Mouse (Mus musculus) lung, embryonic 14.5 days (tissue): ENCODE measurements around the gene Lhfp. TPM values are rescaled to one million over a fixed set of nuclear protein-coding genes. Genes with fewer than 3 reads are reported as not detected.

ENCODE experiments used
- ATAC-seq: fragments of 200-750 bp; cut with Nextera tagmentation; 2 replicates; pipeline ENCODE4 v1.8.0; 2017; ENCODE audit warnings: mild to moderate bottlenecking, moderate TSS enrichment, moderate library complexity; ENCODE audit not compliant: insufficient read depth
- DNase-seq: peaks from one replicate; pipeline ENCODE4 v3.0.0-alpha.2; 2015
- H3K27ac ChIP-seq: fragments of 300-500 bp; sonication (generic); 2 replicates; pipeline ENCODE4 v1.5.1; 2014; ENCODE audit warnings: low read depth, mild to moderate bottlenecking, moderate library complexity
- H3K27me3 ChIP-seq: fragments of 300-500 bp; sonication (generic); 2 replicates; pipeline ENCODE4 v1.6.1; 2014; ENCODE audit warnings: low read length, control low read depth; ENCODE audit not compliant: insufficient read depth
- H3K36me3 ChIP-seq: fragments of 300-500 bp; sonication (generic); 2 replicates; pipeline ENCODE4 v1.6.1; 2014; ENCODE audit warnings: control low read depth; ENCODE audit not compliant: insufficient read depth
- H3K4me1 ChIP-seq: fragments of 300-500 bp; sonication (generic); 2 replicates; pipeline ENCODE4 v1.6.1; 2014; ENCODE audit warnings: antibody characterized with exemption, control low read depth; ENCODE audit not compliant: insufficient read depth
- H3K4me2 ChIP-seq: fragments of 300-500 bp; sonication (generic); 2 replicates; pipeline ENCODE4 v1.6.1; 2014; ENCODE audit warnings: mild to moderate bottlenecking
- H3K4me3 ChIP-seq: fragments of 300-500 bp; sonication (generic); 2 replicates; pipeline ENCODE4 v1.5.1; 2014; ENCODE audit warnings: low read depth, low read length
- H3K9ac ChIP-seq: fragments of 300-500 bp; sonication (generic); 2 replicates; pipeline ENCODE4 v1.6.1; 2014
- H3K9me3 ChIP-seq: fragments of 300-500 bp; sonication (generic); 2 replicates; pipeline ENCODE4 v1.6.1; 2016; ENCODE audit warnings: low read depth, low read length, control low read depth
- CTCF ChIP-seq: IDR thresholded peaks from 2 replicates; pipeline ENCODE4 v1.5.1; 2016; ENCODE audit warnings: antibody characterized with exemption, low read depth
- WGBS: fragments of 180-500 bp; shearing (Covaris S2); extraction: QIAGEN DNeasy Blood & Tissue Kit; methylation state at CpG from one replicate; pipeline ENCODE4 v1.1.7; 2014; 5-methylcytosine and 5-hydroxymethylcytosine counted together
- polyA plus RNA-seq: library from polyadenylated mRNA; unstranded; fragments of >200 nt; fragmentation: Nextera tagmentation; extraction: Ambion mirVana; gene quantifications from 2 replicates; pipeline ENCODE4 v1.2.1, GENCODE M21; 2014

Lhfp gene
- polyA plus RNA-seq, 1 experiment from 2014 or later: 63.8 TPM

- 80% methylated on average over 3 of the region's 3 CpGs for WGBS
- Histone ChIP-seq H3K4me2 (no peak overlapping the region), H3K4me3 (no peak overlapping the region), H3K9me3 (no peaks in the 10 kb centered on the region), H3K27me3 (no peaks in the 10 kb centered on the region), H3K27ac (no peak overlapping the region), H3K36me3 (no peaks in the 10 kb centered on the region), H3K4me1 (no peaks in the 10 kb centered on the region), H3K9ac (no peak overlapping the region)
- no peak for TF ChIP-seq CTCF
- no peak for DNase-seq
- no peak for ATAC-seq
Measured at GRCm38 (mm10) chr3:53074761-53075160, 33.4 kb downstream of the Lhfp start.

GRCm38 (mm10) chr3:53080286-53080685, 39.0 kb downstream of the Lhfp start:
- no peak overlapping the region for H3K27ac ChIP-seq

GRCm38 (mm10) chr3:53080710-53081109, 39.4 kb downstream of the Lhfp start:
- H3K9me3 ChIP-seq: no peaks in the 10 kb centered on the region
- no peak for ATAC-seq
- H3K4me1 ChIP-seq: no peaks in the 10 kb centered on the region
- H3K4me3 ChIP-seq: no peak overlapping the region
- H3K27ac ChIP-seq: no peak overlapping the region
- no peak overlapping the region for H3K4me2 ChIP-seq
- 93% methylated on average over 8 of the region's 8 CpGs for WGBS
- H3K36me3 ChIP-seq: no peaks in the 10 kb centered on the region
- TF ChIP-seq CTCF: no peak
- no peak for DNase-seq
- no peak overlapping the region for H3K9ac ChIP-seq
- H3K27me3 ChIP-seq: no peaks in the 10 kb centered on the region

More at GRCm38 (mm10) chr3:53080286-53080685, 39.0 kb downstream of the Lhfp start:
- TF ChIP-seq CTCF: no peak
- Histone ChIP-seq H3K27me3 (no peaks in the 10 kb centered on the region), H3K4me3 (no peak overlapping the region), H3K9ac (no peak overlapping the region), H3K9me3 (no peaks in the 10 kb centered on the region), H3K36me3 (no peaks in the 10 kb centered on the region), H3K4me1 (no peaks in the 10 kb centered on the region), H3K4me2 (no peak overlapping the region)
- WGBS: 89% methylated on average over 6 of the region's 6 CpGs
- DNase-seq (no peak), ATAC-seq (no peak)

- DNase-seq (no peak), ATAC-seq (no peak)
- no peak overlapping the region for H3K4me2 ChIP-seq
- H3K9ac ChIP-seq: no peak overlapping the region
- H3K36me3 ChIP-seq: no peaks in the 10 kb centered on the region
- 77% methylated on average over 5 of the region's 5 CpGs for WGBS
- H3K9me3 ChIP-seq: no peaks in the 10 kb centered on the region
- H3K27me3 ChIP-seq: no peaks in the 10 kb centered on the region
- no peak overlapping the region for H3K4me3 ChIP-seq
- H3K4me1 ChIP-seq: no peaks in the 10 kb centered on the region
- no peak for TF ChIP-seq CTCF
- no peak overlapping the region for H3K27ac ChIP-seq
Measured at GRCm38 (mm10) chr3:53083717-53084116, 42.4 kb downstream of the Lhfp start.

- Histone ChIP-seq H3K27ac (no peak overlapping the region), H3K4me2 (no peak overlapping the region), H3K36me3 (no peaks in the 10 kb centered on the region), H3K27me3 (no peaks in the 10 kb centered on the region), H3K4me3 (no peak overlapping the region), H3K9me3 (no peaks in the 10 kb centered on the region), H3K4me1 (no peaks in the 10 kb centered on the region), H3K9ac (no peak overlapping the region)
- ATAC-seq (no peak), DNase-seq (no peak)
- 94% methylated on average over 8 of the region's 8 CpGs for WGBS
- no peak for TF ChIP-seq CTCF
Measured at GRCm38 (mm10) chr3:53084806-53085205, 43.5 kb downstream of the Lhfp start.

GRCm38 (mm10) chr3:53086481-53087155, 45.3 kb downstream of the Lhfp start:
- Histone ChIP-seq H3K4me3 (no peak overlapping the region), H3K36me3 (no peaks in the 10 kb centered on the region), H3K27me3 (no peaks in the 10 kb centered on the region), H3K9ac (no peak overlapping the region), H3K9me3 (no peaks in the 10 kb centered on the region), H3K4me1 (no peaks in the 10 kb centered on the region), H3K27ac (no peak overlapping the region), H3K4me2 (no peak overlapping the region)
- DNase-seq (no peak), ATAC-seq (no peak)
- no peak for TF ChIP-seq CTCF
- whole genome bisulfite sequencing: 50% methylated on average over 7 of the region's 7 CpGs

GRCm38 (mm10) chr3:53087156-53087805, 46.0 kb downstream of the Lhfp start:
- WGBS: 57% methylated on average over 8 of the region's 8 CpGs
- TF ChIP-seq CTCF: no peak
- no peaks in the 10 kb centered on the region for H3K27me3 ChIP-seq
- H3K27ac ChIP-seq: no peak overlapping the region
- no peaks in the 10 kb centered on the region for H3K9me3 ChIP-seq
- H3K4me1 ChIP-seq: no peaks in the 10 kb centered on the region
- no peak for DNase-seq
- no peak overlapping the region for H3K9ac ChIP-seq
- H3K4me2 ChIP-seq: no peak overlapping the region
- no peaks in the 10 kb centered on the region for H3K36me3 ChIP-seq
- ATAC-seq: no peak
- no peak overlapping the region for H3K4me3 ChIP-seq
